Mouse (Mus musculus) embryonic fibroblast, embryonic 13.5 days (primary cell): Measurements from ENCODE around the gene Trim10. TPM values are rescaled to one million over a fixed set of nuclear protein-coding genes. Genes with fewer than 3 reads are reported as not detected.
A peak's percentile ranks its signal among the peaks of the same experiment; 100 is the strongest.

ENCODE experiments used
- H3K27ac ChIP-seq: 2 replicates; pipeline ENCODE4 v1.5.1; 2012; ENCODE audit warnings: low read length, control low read depth, inconsistent platforms; ENCODE audit not compliant: insufficient read depth
- H3K4me1 ChIP-seq: 2 replicates; pipeline ENCODE4 v1.6.1; 2011; ENCODE audit warnings: low read length; ENCODE audit not compliant: control insufficient read depth, insufficient read depth
- H3K4me3 ChIP-seq: 2 replicates; pipeline ENCODE4 v1.5.1; 2011; ENCODE audit warnings: mild to moderate bottlenecking, control low read depth, low read length; ENCODE audit not compliant: insufficient read depth
- CTCF ChIP-seq: IDR thresholded peaks from 2 replicates; pipeline ENCODE4 v1.5.1; 2011; ENCODE audit warnings: mild to moderate bottlenecking, control low read depth, low read length, moderate library complexity, borderline replicate concordance; ENCODE audit not compliant: insufficient read depth
- POLR2A ChIP-seq: IDR thresholded peaks from 2 replicates; pipeline ENCODE4 v1.6.1; 2011; ENCODE audit warnings: low read depth, mild to moderate bottlenecking, control low read depth, low read length, moderate library complexity
- polyA plus RNA-seq: library from polyadenylated mRNA; stranded (reverse); fragments of >200 nt; gene quantifications from 2 replicates; pipeline ENCODE4 v1.2.4, GENCODE M21; 2011; ENCODE audit warnings: low read depth; ENCODE audit not compliant: missing spikeins, insufficient read length

The Trim10 gene
- polyA plus RNA-seq, 1 experiment: not detected

GRCm38 (mm10) chr17:36836874-36837647 is 32.3 kb upstream of the Trim10 start, which contains the start of gene Trim26:
Trim26 (plus strand) TSS chr17:36837134.
- Histone ChIP-seq H3K4me3 (peak within 1 kb of the TSS; percentile 75), H3K4me1 (peaks cover 3% of the 10 kb centered on the region; the same call in 1 of the 2 replicates), H3K27ac (peak within 1 kb of the TSS; percentile 81)
- TF ChIP-seq POLR2A (peak; percentile 64), CTCF (no peak)

DNA sequence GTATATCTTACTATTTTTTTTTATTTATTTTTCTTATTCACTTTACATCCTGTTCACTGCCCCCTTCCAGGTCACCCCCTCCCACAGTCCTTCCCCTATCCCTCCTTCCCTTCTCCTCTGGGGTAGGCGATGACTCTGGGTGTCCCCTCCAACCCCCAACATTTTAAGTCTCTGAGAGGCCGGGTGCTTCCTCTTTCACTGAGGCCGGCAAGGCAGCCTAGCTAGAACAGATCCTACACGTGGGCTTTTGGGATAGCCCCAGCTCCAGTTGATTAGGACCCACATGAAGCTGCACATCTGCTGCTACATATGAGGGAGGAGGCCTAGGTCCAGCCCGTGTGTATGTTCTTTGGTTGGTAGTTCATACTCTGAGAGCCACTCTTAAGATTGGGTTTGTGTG is 30.4 kb upstream of the Trim10 start:
- no peak for TF ChIP-seq POLR2A
- TF ChIP-seq CTCF: no peak
- Histone ChIP-seq H3K4me1 (peaks cover 14% of the 10 kb centered on the region), H3K4me3 (no peak overlapping the region), H3K27ac (no peak overlapping the region)

DNA sequence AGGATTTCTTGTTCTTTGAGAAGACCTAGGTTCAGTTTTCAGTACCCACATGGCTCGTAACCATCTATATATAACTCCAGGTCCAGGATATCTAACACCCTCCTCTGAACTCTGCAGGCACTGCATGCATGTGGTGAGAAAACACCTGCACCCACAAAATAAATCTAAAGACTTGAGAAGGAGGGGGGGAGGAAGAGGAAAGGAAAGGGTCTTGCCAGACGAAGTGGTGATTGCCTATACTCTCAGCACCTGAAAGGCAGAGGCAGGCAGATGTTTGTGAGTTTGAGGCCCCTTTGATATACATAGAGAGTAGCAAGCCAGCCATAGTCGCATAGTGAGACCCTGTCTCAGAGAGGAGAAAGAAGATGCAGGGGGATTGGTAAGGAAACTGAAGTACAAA is 29.4 kb upstream of the Trim10 start:
- Histone ChIP-seq H3K4me1 (peaks cover 19% of the 10 kb centered on the region), H3K27ac (no peak overlapping the region), H3K4me3 (no peak overlapping the region)
- TF ChIP-seq POLR2A (no peak), CTCF (no peak)

- Histone ChIP-seq H3K27ac (no peak overlapping the region), H3K4me1 (peaks cover 19% of the 10 kb centered on the region), H3K4me3 (no peak overlapping the region)
- TF ChIP-seq CTCF (no peak), POLR2A (no peak)
These were observed 28.4 kb upstream of the Trim10 start for GRCm38 (mm10) chr17:36840961-36841445.

DNA sequence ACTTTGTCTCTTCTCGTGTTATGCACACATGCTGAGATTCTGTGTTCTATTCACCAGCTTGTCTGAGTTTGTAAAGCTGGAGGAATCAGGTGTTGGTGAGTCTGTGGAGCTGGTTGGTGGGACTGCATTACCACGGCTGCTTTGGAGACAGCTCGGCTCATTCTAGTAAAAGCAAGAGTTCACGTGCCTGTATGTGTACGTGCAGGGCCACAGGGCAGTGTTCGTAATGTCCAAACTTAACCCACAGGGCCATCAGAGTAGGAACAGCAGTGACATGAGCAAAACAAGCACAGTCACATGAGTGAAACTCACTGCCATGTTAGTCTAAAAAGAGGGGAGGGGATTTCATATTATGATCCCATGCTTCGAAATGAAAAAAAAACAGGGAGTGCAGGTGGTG is 25.7 kb upstream of the Trim10 start:
- no peak for TF ChIP-seq CTCF
- H3K4me1 ChIP-seq: peaks cover 16% of the 10 kb centered on the region
- H3K4me3 ChIP-seq: no peak overlapping the region
- peak overlapping the region; percentile 53 for H3K27ac ChIP-seq

- Histone ChIP-seq H3K4me3 (no peak overlapping the region), H3K4me1 (peaks cover 16% of the 10 kb centered on the region), H3K27ac (peak overlapping the region; percentile 53)
- TF ChIP-seq POLR2A (no peak), CTCF (no peak)
These were observed 25.1 kb upstream of the Trim10 start for GRCm38 (mm10) chr17:36844286-36844719.

DNA sequence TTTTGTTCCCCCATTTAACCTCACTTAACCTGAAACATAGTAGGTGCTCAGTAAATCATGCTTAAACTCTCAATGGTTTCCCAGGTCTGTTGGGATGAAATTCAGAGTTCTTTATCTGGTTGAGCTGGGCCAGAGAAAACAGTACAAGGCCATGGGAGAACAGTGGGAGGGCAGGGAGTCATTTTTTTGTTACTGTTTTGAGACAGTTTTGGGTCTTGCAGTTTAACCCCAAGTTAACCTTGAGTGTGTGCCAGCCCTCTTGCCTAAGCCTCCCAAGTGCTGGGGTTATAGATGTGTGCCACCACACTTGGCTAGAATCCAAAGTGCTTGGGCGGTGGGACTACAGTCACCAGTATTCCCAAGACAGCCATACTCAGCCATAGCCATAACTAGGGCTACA is 24.6 kb upstream of the Trim10 start:
- H3K4me1 ChIP-seq: peaks cover 16% of the 10 kb centered on the region
- no peak overlapping the region for H3K4me3 ChIP-seq
- TF ChIP-seq POLR2A: no peak
- TF ChIP-seq CTCF: no peak

DNA sequence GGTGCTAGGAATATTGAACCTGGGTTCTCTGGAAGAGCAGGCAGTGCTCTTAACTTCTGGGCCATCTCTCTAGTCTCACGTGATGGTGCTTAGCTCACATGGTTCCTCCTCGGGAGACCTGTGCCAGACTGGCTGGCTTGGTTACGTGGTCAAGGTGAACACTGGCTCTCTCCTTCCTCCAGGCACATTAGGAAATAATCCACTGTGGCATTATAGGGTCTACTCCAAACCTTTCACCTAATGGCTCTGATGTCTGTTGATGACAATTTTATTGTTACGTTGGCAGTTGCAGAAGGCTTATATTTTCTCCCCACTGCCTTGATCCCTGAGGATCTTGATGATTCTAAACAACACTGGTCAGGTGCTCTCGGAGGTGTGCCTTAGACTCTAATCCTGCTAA is 20.5 kb upstream of the Trim10 start:
- no peak overlapping the region for H3K4me3 ChIP-seq
- TF ChIP-seq POLR2A: no peak
- TF ChIP-seq CTCF: no peak
- H3K27ac ChIP-seq: no peak overlapping the region
- H3K4me1 ChIP-seq: peaks cover 4% of the 10 kb centered on the region; the same call in 1 of the 2 replicates

More for the DNA sequence above, 24.6 kb upstream of the Trim10 start:
- H3K27ac ChIP-seq: peak overlapping the region; percentile 42

DNA sequence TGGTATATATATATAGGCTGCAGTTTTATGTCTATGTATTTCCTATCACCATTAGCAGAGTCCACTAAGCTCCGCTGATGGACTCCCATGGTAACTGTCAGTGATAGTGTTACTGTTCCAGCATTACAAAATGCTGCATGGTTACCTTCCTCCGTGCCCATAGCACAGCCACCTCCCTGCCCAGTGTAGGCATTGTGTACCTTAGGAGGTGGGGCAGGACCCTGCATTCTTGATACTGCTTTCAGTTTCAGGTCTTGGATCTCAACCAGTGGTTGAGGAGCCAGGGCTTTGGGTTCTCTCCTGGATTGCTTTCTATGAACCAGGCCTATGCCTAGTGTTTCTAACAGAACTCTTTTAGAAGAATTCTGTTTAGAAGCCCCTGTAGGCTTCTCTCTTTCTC is 19.4 kb upstream of the Trim10 start:
- no peaks in the 10 kb centered on the region; the same call in 1 of the 2 replicates for H3K4me1 ChIP-seq
- TF ChIP-seq CTCF: no peak
- TF ChIP-seq POLR2A: no peak
- no peak overlapping the region for H3K27ac ChIP-seq

GRCm38 (mm10) chr17:36851200-36851599 is 18.2 kb upstream of the Trim10 start:
- Histone ChIP-seq H3K4me3 (no peak overlapping the region), H3K4me1 (no peaks in the 10 kb centered on the region), H3K27ac (no peak overlapping the region)
- TF ChIP-seq POLR2A (no peak), CTCF (no peak)

More for the DNA sequence above, 19.4 kb upstream of the Trim10 start:
- no peak overlapping the region for H3K4me3 ChIP-seq
